Mouse (Mus musculus): ENCODE measurements around the gene Dync1h1. TPM values are rescaled to one million over a fixed set of nuclear protein-coding genes. Genes with fewer than 3 reads are reported as not detected.

Gene Dync1h1
- total and polyA plus RNA-seq, 3 experiments: 24.9 to 114 (median 80.1) TPM

DNA sequence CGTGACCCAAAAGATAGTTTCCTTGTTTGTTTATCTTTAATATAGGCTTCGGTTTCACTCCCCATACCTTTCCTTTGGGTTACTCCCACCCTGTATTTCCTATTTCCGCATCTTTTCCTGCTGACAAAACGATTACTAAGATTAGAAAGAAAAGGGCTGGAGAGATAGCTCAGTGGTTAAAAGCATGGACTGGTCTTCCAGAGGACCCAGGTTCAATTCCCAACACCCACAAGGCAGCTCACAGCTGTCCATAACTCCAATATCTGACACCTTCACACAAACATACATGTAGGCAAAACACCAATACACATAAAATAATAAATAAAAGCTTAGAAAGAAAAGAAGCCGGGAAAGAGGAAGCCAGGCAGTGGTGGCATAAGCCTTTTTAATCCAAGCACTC is 96.2 kb downstream of the Dync1h1 start:
- peaks cover 29% of the 10 kb centered on the region for H3K79me2 ChIP-seq (replicated peaks; ENCODE audit: control insufficient read depth, extremely low read depth, insufficient read depth, poor library complexity, severe bottlenecking)
- peaks cover 21 to 54% of the 10 kb centered on the region in 2 experiments for H3K4me1 ChIP-seq (ENCODE audit: control insufficient read depth in 1 of 2, insufficient read depth in 2 of 2)
- H3K9ac ChIP-seq (ENCODE audit: insufficient read depth, low read depth): peak overlapping the region; percentile 87
- peak overlapping the region in 1 of 3 experiments; percentile 99 for H3K4me3 ChIP-seq (replicated peaks in 1 of 3; ENCODE audit: low read depth in 2 of 3, low read length in 2 of 3, poor library complexity in 1 of 3)
- no peak for DNase-seq (ENCODE audit: extremely low read depth)
- TF ChIP-seq ELF1 (IDR thresholded peaks at IDR 0.05; ENCODE audit: low read depth, low read length) (0 out of 2 replicates have a peak, but pooled peaks have one; percentile 16), MAZ (IDR thresholded peaks at IDR 0.05; ENCODE audit: low read depth, low read length) (no peak)
- no peaks in the 10 kb centered on the region for H3K27me3 ChIP-seq (replicated peaks)
- H3K36me3 ChIP-seq (replicated peaks in 1 of 2; ENCODE audit: control insufficient read depth in 1 of 2, insufficient read depth in 1 of 2, low read length in 1 of 2): peaks cover 14 to 17% of the 10 kb centered on the region in 2 experiments
- H3K9me3 ChIP-seq (replicated peaks; ENCODE audit: low read length): no peaks in the 10 kb centered on the region
- H3K27ac ChIP-seq (ENCODE audit: insufficient read depth, low read depth): peak overlapping the region; percentile 88; the same call in 1 of the 2 replicates
- in situ Hi-C loops (cut with MboI; ENCODE audit: low pct_ligation_motif_present, low pct_unique_long_range_greater_than_20kb, low sequenced_read_pairs): no loop called here
- peak overlapping the region; percentile 63 for H3K4me2 ChIP-seq (ENCODE audit: insufficient read depth, low read depth, poor library complexity, severe bottlenecking)
- dilution Hi-C loops (cut with MboI; ENCODE audit: extremely low pct_ligation_motif_present, extremely low pct_unique_long_range_greater_than_20kb, low sequenced_read_pairs): no loop called here

DNA sequence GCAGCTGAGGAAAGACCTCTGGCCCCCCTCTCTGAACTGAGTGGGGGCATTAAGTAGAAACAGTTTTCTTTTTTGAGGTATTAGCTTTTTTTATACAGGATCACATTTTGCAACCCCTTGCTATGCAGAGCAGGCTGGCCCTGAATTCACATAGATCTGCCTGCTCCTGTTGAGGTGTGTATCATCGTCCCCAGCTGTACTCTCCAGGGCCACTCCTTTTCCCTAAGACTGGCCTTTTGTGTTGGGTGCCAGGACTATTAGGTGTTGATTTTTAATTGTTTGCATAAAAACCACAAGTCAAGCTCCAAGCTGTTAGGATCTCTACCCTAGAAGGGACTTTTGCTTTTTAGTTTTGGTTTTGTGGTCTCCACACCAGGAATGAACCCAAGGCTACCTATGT is 96.8 kb downstream of the Dync1h1 start:
- peaks cover 21 to 56% of the 10 kb centered on the region in 2 experiments for H3K4me1 ChIP-seq (ENCODE audit: control insufficient read depth in 1 of 2, insufficient read depth in 2 of 2)
- H3K4me2 ChIP-seq (ENCODE audit: insufficient read depth, low read depth, poor library complexity, severe bottlenecking): peak overlapping the region; percentile 63
- H3K79me2 ChIP-seq (replicated peaks; ENCODE audit: control insufficient read depth, extremely low read depth, insufficient read depth, poor library complexity, severe bottlenecking): peaks cover 25% of the 10 kb centered on the region
- TF ChIP-seq ELF1 (IDR thresholded peaks at IDR 0.05; ENCODE audit: low read depth, low read length) (no peak), UBTF (IDR thresholded peaks at IDR 0.05; ENCODE audit: low read depth, low read length) (no peak), MAZ (IDR thresholded peaks at IDR 0.05; ENCODE audit: low read depth, low read length) (no peak), TCF12 (IDR thresholded peaks at IDR 0.05; ENCODE audit: low read depth, low read length) (peak; percentile 18; the same call in 1 of the 2 replicates), IRF4 (IDR thresholded peaks at IDR 0.05; ENCODE audit: low read depth, low read length) (no peak), CHD2 (IDR thresholded peaks at IDR 0.05; ENCODE audit: low read length) (no peak), ZNF384 (IDR thresholded peaks at IDR 0.05; ENCODE audit: low read depth, low read length) (no peak), ZKSCAN1 (IDR thresholded peaks at IDR 0.05; ENCODE audit: borderline replicate concordance, low read depth, low read length) (no peak), MYC (IDR thresholded peaks at IDR 0.05; ENCODE audit: low read depth, low read length) (no peak)
- peak overlapping the region; percentile 83 for H3K9ac ChIP-seq (ENCODE audit: insufficient read depth, low read depth)
- no peaks in the 10 kb centered on the region for H3K27me3 ChIP-seq (replicated peaks)
- no peaks in the 10 kb centered on the region for H3K9me3 ChIP-seq (replicated peaks; ENCODE audit: low read length)
- in situ Hi-C loops (cut with MboI; ENCODE audit: low pct_ligation_motif_present, low pct_unique_long_range_greater_than_20kb, low sequenced_read_pairs): no loop called here
- H3K36me3 ChIP-seq (replicated peaks in 1 of 2; ENCODE audit: control insufficient read depth in 1 of 2, insufficient read depth in 1 of 2, low read length in 1 of 2): peaks cover 10 to 13% of the 10 kb centered on the region in 2 experiments
- H3K27ac ChIP-seq (ENCODE audit: insufficient read depth, low read depth): peak overlapping the region; percentile 88
- dilution Hi-C loops (cut with MboI; ENCODE audit: extremely low pct_ligation_motif_present, extremely low pct_unique_long_range_greater_than_20kb, low sequenced_read_pairs): no loop called here
- DNase-seq (ENCODE audit: extremely low read depth): no peak
- peak overlapping the region; percentile 39 to 47 (median 43) for H3K4me3 ChIP-seq (replicated peaks in 1 of 3; ENCODE audit: low read depth in 2 of 3, low read length in 2 of 3, poor library complexity in 1 of 3)

DNA sequence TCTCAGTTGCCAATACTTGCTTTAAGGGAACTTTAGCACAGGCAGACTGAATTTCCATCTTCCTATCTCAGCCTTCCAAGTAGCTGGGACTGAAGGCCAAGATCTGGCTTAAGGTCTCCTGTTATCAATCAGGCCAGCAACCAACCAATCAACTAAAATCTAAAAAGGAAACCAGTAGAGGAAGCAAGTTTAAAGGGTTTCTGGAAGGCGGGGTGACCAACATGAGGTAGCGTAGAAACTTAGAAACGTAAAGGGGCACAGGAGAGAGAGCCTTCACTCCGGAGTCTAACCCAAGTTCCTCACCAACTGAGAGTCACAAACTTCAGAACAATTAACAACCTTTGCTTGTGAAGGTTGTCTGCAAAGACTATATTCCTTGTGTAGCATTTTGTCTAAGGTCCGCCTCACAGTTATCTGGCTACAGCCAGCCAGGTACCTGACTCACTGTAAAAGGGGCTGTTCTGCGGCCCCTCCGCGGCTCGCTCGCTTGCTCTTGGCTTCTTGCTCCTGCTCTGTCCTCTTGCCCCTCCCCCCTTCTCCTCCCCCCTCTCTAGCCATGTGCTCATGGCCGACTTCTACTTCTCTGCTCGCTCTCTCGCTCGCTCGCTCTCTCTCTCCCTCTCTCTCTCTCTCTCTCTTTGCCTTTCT is 97.4 kb downstream of the Dync1h1 start:
- peaks cover 24 to 58% of the 10 kb centered on the region in 2 experiments for H3K4me1 ChIP-seq (ENCODE audit: control insufficient read depth in 1 of 2, insufficient read depth in 2 of 2)
- no peaks in the 10 kb centered on the region for H3K9me3 ChIP-seq (replicated peaks; ENCODE audit: low read length)
- H3K9ac ChIP-seq (ENCODE audit: insufficient read depth, low read depth): peak overlapping the region; percentile 83
- dilution Hi-C loops (cut with MboI; ENCODE audit: extremely low pct_ligation_motif_present, extremely low pct_unique_long_range_greater_than_20kb, low sequenced_read_pairs): no loop called here
- in situ Hi-C loops (cut with MboI; ENCODE audit: low pct_ligation_motif_present, low pct_unique_long_range_greater_than_20kb, low sequenced_read_pairs): no loop called here
- peaks cover 8 to 10% of the 10 kb centered on the region in 2 experiments for H3K36me3 ChIP-seq (replicated peaks in 1 of 2; ENCODE audit: control insufficient read depth in 1 of 2, insufficient read depth in 1 of 2, low read length in 1 of 2)
- peak overlapping the region; percentile 39 to 47 (median 43) for H3K4me3 ChIP-seq (replicated peaks in 1 of 3; ENCODE audit: low read depth in 2 of 3, low read length in 2 of 3, poor library complexity in 1 of 3)
- H3K4me2 ChIP-seq (ENCODE audit: insufficient read depth, low read depth, poor library complexity, severe bottlenecking): peak overlapping the region; percentile 63
- H3K27me3 ChIP-seq (replicated peaks): no peaks in the 10 kb centered on the region
- H3K27ac ChIP-seq (ENCODE audit: insufficient read depth, low read depth): peak overlapping the region; percentile 88
- DNase-seq (ENCODE audit: extremely low read depth): peak; percentile 74
- peaks cover 22% of the 10 kb centered on the region for H3K79me2 ChIP-seq (replicated peaks; ENCODE audit: control insufficient read depth, extremely low read depth, insufficient read depth, poor library complexity, severe bottlenecking)
- TF ChIP-seq JUND (conservative IDR thresholded peaks at IDR 0.05; ENCODE audit: low read depth, low read length): 0 out of 2 replicates have a peak, but pooled peaks have one; percentile 9
- TF ChIP-seq SMC3 (IDR thresholded peaks at IDR 0.05; ENCODE audit: low read depth, low read length): no peak
- peak; percentile 96 for TF ChIP-seq MAX (IDR thresholded peaks at IDR 0.05; ENCODE audit: low read length)
- TF ChIP-seq BHLHE40 (IDR thresholded peaks at IDR 0.05; ENCODE audit: low read depth, low read length): 0 out of 2 replicates have a peak, but pooled peaks have one; percentile 36
- no peak for TF ChIP-seq USF1 (IDR thresholded peaks at IDR 0.05; ENCODE audit: low read depth, low read length)
- TF ChIP-seq POLR2A (IDR thresholded peaks at IDR 0.05; ENCODE audit: low read depth, low read length): peak; percentile 68
- TF ChIP-seq HCFC1 (IDR thresholded peaks at IDR 0.05; ENCODE audit: low read depth, low read length): peak; percentile 24; the same call in 1 of the 2 replicates
- TF ChIP-seq RCOR1 (conservative IDR thresholded peaks at IDR 0.05; ENCODE audit: low read depth, low read length): no peak
- TF ChIP-seq MYC (IDR thresholded peaks at IDR 0.05; ENCODE audit: low read depth, low read length): peak; percentile 99
- TF ChIP-seq MXI1 (IDR thresholded peaks at IDR 0.05; ENCODE audit: low read depth, low read length): peak; percentile 81
- peak; percentile 55; the same call in 1 of the 2 replicates for TF ChIP-seq MAZ (IDR thresholded peaks at IDR 0.05; ENCODE audit: low read depth, low read length)
- 0 out of 2 replicates have a peak, but pooled peaks have one; percentile 30 for TF ChIP-seq NRF1 (IDR thresholded peaks at IDR 0.05; ENCODE audit: low read depth, low read length)
- TF ChIP-seq CHD2 (IDR thresholded peaks at IDR 0.05; ENCODE audit: low read length): peak; percentile 93
- no peak for TF ChIP-seq E2F4 (IDR thresholded peaks at IDR 0.05; ENCODE audit: insufficient replicate concordance, low read depth, low read length)
- TF ChIP-seq SIN3A (IDR thresholded peaks at IDR 0.05; ENCODE audit: low read length): peak; percentile 57; the same call in 1 of the 2 replicates
- no peak for TF ChIP-seq MAFK (IDR thresholded peaks at IDR 0.05; ENCODE audit: insufficient replicate concordance, low read length)
- TF ChIP-seq NELFE (IDR thresholded peaks at IDR 0.05; ENCODE audit: low read depth, low read length): peak; percentile 48; the same call in 1 of the 2 replicates

Data from CH12.LX (cell line).